Mouse (Mus musculus) thymus, adult 2 months (tissue): Measurements from ENCODE around the gene Gm17018. TPM values are rescaled to one million over a fixed set of nuclear protein-coding genes. Genes with fewer than 3 reads are reported as not detected.

Experiments
- DNase-seq: peaks from one replicate; pipeline ENCODE4 v3.0.0; 2021
- H3K27ac ChIP-seq: fragments of 200-500 bp; 2 replicates; pipeline ENCODE4 v1.5.1; 2012; ENCODE audit warnings: low read length, control low read depth; ENCODE audit not compliant: control insufficient read depth, insufficient read depth
- H3K27me3 ChIP-seq: fragments of 200-500 bp; 2 replicates; pipeline ENCODE4 v1.6.1; 2012; ENCODE audit warnings: mild to moderate bottlenecking, low read length, moderate library complexity, mixed read lengths; ENCODE audit not compliant: control insufficient read depth, insufficient read depth
- H3K36me3 ChIP-seq: fragments of 200-500 bp; 2 replicates; pipeline ENCODE4 v1.6.1; 2012; ENCODE audit warnings: mild to moderate bottlenecking, low read length, moderate library complexity; ENCODE audit not compliant: control insufficient read depth, insufficient read depth
- H3K4me1 ChIP-seq: fragments of 200-500 bp; replicated peaks from 2 replicates; pipeline ENCODE4 v1.6.1; 2012; ENCODE audit warnings: low read length; ENCODE audit not compliant: control insufficient read depth, insufficient read depth
- H3K4me3 ChIP-seq: fragments of 200-500 bp; 2 replicates; pipeline ENCODE4 v1.5.1; 2012; ENCODE audit warnings: mild to moderate bottlenecking, low read length, control low read depth, moderate library complexity; ENCODE audit not compliant: control insufficient read depth, insufficient read depth
- CTCF ChIP-seq: fragments of 200-500 bp; IDR thresholded peaks from 2 replicates; pipeline ENCODE4 v1.5.1; 2012; ENCODE audit warnings: mild to moderate bottlenecking, control low read depth, low read length, moderate library complexity, borderline replicate concordance; ENCODE audit not compliant: control insufficient read depth, poor library complexity, insufficient read depth; ENCODE audit errors: extremely low read depth
- POLR2A ChIP-seq: fragments of 200-500 bp; IDR thresholded peaks from 2 replicates; pipeline ENCODE4 v1.6.1; 2012; ENCODE audit warnings: mild to moderate bottlenecking, low read length, control low read depth, moderate library complexity; ENCODE audit not compliant: control insufficient read depth, poor library complexity, insufficient read depth; ENCODE audit errors: extremely low read depth
- WGBS: fragments of 180-500 bp; shearing (Covaris S2); methylation state at CpG from one replicate; pipeline ENCODE4 v1.1.7; 2018; 5-methylcytosine and 5-hydroxymethylcytosine counted together
- polyA plus RNA-seq: library from polyadenylated mRNA; depleted of rRNA; stranded (reverse); fragments of >200 nt; gene quantifications from 2 replicates; pipeline ENCODE4 v1.2.3, GENCODE M21; 2012

The Gm17018 gene
- polyA plus RNA-seq, 1 experiment: 11.9 TPM

DNA sequence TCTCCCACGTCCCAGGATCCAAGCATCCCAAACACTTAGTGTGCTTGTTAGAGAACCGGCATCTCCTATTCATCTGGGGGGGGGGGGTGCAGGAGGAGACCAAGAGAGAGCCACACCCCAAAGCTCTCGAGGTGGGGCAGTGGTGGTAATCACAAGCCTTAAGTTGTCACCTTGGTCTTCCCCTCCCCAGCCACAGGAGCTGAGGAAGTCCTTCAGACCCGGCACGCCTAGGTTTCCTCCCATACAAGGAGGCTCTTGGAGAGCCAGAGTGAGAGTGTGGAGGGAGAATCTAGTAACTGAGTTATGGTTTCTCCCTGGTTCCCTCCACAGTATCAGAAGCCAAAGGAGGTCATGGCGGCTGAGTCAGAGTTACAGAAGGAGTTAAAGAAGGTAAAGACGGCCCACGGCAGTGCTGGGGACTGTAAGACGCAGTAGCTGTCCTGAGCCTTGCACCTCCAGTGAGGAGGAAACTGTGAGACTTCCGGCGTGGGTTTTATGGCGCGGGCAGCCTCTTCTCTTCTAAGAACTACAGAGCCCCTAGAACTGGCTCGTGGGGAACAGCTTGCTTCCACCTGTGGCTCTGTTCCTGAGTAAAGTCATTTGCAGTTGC lies 16.8 kb downstream of the Gm17018 start:
- 8% methylated on average over 14 of the region's 14 CpGs for WGBS
- peak; percentile 72 for DNase-seq
- peaks cover 52% of the 10 kb centered on the region for H3K4me1 ChIP-seq
- no peak overlapping the region for H3K4me3 ChIP-seq
- TF ChIP-seq CTCF (no peak), POLR2A (0 out of 2 replicates have a peak, but pooled peaks have one; percentile 20)
- no peaks in the 10 kb centered on the region for H3K36me3 ChIP-seq
- no peaks in the 10 kb centered on the region for H3K27me3 ChIP-seq
- peak overlapping the region; percentile 90 for H3K27ac ChIP-seq

DNA sequence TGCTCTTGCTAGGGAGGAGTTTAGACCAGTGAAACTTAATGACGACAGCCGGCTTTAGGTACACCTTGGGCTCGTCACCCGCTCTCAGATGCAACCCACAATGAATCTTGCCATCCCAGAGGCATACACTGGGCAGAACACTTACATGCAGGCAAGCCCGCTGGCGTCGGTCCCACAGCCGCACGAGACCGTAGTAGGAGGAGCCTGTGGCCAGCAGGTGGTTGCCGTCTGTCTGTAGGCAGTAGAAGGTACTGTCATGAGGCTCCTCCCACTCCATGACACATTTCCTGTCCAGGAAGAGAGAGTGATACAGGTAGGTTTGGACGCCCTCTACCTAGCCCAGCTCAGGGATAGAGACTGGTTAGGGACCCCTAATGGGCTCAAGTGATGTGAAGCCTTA lies 18.6 kb downstream of the Gm17018 start:
- 60% methylated on average over 12 of the region's 12 CpGs for WGBS
- no peaks in the 10 kb centered on the region for H3K36me3 ChIP-seq
- no peak for DNase-seq
- H3K27me3 ChIP-seq: no peaks in the 10 kb centered on the region
- H3K4me1 ChIP-seq: peaks cover 52% of the 10 kb centered on the region
- H3K4me3 ChIP-seq: no peak overlapping the region
- H3K27ac ChIP-seq: no peak overlapping the region
- TF ChIP-seq POLR2A: no peak
- TF ChIP-seq CTCF: no peak

DNA sequence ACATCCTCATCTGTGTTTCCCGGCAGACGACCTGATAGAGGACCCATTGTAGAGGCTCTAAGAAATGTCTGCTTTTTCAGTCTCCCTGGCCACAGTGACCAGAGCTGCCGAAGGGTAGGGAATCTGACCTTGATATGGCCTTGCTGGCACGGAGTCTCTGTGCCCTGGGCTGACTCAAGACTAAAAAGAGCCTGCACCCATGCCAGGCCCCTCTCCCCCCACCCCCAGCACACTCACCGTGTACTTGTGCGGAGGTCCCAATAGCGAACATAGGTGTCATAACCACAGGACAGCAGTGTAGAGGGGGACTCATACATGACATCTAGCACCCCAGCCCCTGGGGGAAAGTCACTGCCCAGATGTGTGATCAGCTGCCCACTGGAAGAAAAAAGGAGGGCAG lies 19.0 kb downstream of the Gm17018 start:
- Histone ChIP-seq H3K27ac (no peak overlapping the region), H3K4me3 (no peak overlapping the region), H3K36me3 (no peaks in the 10 kb centered on the region), H3K4me1 (peaks cover 50% of the 10 kb centered on the region), H3K27me3 (no peaks in the 10 kb centered on the region)
- TF ChIP-seq POLR2A: no peak
- TF ChIP-seq CTCF: no peak
- no peak for DNase-seq
- WGBS: 94% methylated on average over 7 of the region's 7 CpGs

DNA sequence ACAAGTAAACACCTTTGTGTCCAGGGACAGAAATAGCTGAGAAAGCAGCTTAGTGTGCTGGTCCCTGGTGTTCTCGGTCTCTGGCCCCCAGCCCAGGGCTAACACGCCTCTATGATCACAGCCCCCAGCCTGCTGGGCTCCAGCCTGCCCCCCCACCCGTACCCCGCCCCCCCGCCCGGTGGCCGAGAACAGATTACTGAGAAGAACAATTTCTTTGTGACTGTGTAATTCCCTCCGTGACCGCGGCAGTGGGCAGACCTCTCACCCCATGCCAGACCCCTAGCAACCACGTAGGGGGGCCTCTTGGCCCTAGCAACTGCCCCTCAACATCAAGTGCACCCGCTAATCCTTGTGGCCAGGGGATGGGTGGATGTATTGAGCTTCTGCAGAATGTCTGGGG lies 19.8 kb downstream of the Gm17018 start:
- no peak overlapping the region for H3K4me3 ChIP-seq
- DNase-seq: no peak
- no peak overlapping the region for H3K27ac ChIP-seq
- no peak for TF ChIP-seq CTCF
- TF ChIP-seq POLR2A: no peak
- H3K27me3 ChIP-seq: no peaks in the 10 kb centered on the region
- 96% methylated on average over 12 of the region's 12 CpGs for WGBS
- H3K4me1 ChIP-seq: peaks cover 41% of the 10 kb centered on the region
- H3K36me3 ChIP-seq: no peaks in the 10 kb centered on the region

DNA sequence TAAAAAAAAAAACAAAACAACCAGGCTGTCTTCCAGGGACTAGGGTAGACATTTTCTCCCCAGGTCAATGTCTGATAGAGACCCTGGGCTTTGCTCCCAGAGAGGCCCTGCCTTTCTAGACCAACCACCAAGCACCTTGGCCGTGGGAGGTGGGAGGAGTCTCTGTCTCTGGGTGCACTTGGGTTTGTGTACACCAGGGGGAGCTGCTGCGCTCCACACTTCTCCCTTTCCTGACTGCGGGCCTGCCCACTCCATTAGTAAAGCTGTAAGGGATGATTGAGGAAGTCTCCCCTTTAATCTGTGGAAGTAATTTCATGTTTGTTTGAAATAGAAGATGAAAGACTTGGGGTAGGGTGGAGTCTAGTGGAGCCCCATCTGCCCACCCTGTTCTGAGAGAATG lies 20.8 kb downstream of the Gm17018 start:
- DNase-seq: peak; percentile 57
- Histone ChIP-seq H3K4me3 (no peak overlapping the region), H3K4me1 (peaks cover 31% of the 10 kb centered on the region), H3K27me3 (no peaks in the 10 kb centered on the region), H3K27ac (no peak overlapping the region), H3K36me3 (no peaks in the 10 kb centered on the region)
- TF ChIP-seq CTCF (peak; percentile 63; the same call in 1 of the 2 replicates), POLR2A (no peak)
- 58% methylated on average over 3 of the region's 3 CpGs for WGBS

DNA sequence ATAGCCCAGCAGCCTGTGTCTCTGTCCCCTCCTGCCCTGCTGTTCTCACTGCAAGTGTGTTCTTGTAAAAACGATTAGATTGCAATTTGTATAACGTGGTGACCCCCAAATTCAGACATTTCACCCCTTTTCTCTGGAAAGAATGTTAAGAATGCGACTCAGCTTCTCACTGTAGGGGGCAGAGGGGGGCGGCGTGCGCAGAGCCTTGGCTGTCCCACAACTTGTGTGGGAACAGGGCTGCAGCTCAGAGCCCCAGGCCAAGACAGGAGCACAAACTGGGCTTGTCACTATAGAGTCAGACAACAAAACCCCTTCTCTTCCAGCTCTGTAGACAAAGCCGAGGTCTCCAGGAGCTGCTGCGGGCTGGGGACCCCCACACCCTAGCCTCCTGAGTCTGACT lies 21.7 kb downstream of the Gm17018 start:
- Histone ChIP-seq H3K27me3 (no peaks in the 10 kb centered on the region), H3K36me3 (no peaks in the 10 kb centered on the region), H3K4me1 (peaks cover 22% of the 10 kb centered on the region), H3K27ac (no peak overlapping the region), H3K4me3 (no peak overlapping the region)
- WGBS: 97% methylated on average over 8 of the region's 8 CpGs
- TF ChIP-seq POLR2A (no peak), CTCF (no peak)
- DNase-seq: no peak

DNA sequence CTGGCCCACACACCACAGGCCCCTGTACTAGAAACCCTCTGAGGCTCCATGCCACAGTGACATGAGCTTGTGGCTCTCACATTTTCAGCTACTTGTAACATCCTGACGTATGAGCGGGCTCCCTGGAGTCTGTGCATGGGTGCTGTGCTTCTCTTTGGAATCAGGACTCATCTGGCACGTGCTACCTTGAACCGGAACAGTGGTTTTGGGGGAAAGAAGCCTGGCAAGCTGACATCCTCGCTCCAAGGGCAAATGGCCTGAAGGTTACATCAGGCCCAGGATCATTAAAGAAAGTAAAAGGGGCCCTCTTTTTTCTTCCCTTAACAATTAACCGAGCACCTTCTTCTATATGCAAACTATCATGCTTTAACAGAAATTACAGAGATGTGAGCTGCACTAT lies 22.7 kb downstream of the Gm17018 start:
- H3K27me3 ChIP-seq: no peaks in the 10 kb centered on the region
- WGBS: 98% methylated on average over 6 of the region's 6 CpGs

More for the DNA sequence above, 22.7 kb downstream of the Gm17018 start:
- no peaks in the 10 kb centered on the region for H3K36me3 ChIP-seq
- H3K27ac ChIP-seq: no peak overlapping the region
- H3K4me1 ChIP-seq: peaks cover 13% of the 10 kb centered on the region
- no peak for TF ChIP-seq CTCF
- no peak for TF ChIP-seq POLR2A
- no peak for DNase-seq
- no peak overlapping the region for H3K4me3 ChIP-seq
